Mouse (Mus musculus) hematopoietic multipotent progenitor cell, adult 10-12 weeks (in vitro differentiated cells): ENCODE results near the gene Styx. TPM values are rescaled to one million over a fixed set of nuclear protein-coding genes. Genes with fewer than 3 reads are reported as not detected.

ENCODE experiments used
- polyA plus RNA-seq: library from polyadenylated mRNA; stranded (reverse); fragments of >175 nt; gene quantifications from 2 replicates; pipeline ENCODE4 v1.2.3, GENCODE M21; 2012; ENCODE audit warnings: low replicate concordance

Gene Styx
- 93.2 and 259 TPM in 2 replicates for polyA plus RNA-seq

DNA sequence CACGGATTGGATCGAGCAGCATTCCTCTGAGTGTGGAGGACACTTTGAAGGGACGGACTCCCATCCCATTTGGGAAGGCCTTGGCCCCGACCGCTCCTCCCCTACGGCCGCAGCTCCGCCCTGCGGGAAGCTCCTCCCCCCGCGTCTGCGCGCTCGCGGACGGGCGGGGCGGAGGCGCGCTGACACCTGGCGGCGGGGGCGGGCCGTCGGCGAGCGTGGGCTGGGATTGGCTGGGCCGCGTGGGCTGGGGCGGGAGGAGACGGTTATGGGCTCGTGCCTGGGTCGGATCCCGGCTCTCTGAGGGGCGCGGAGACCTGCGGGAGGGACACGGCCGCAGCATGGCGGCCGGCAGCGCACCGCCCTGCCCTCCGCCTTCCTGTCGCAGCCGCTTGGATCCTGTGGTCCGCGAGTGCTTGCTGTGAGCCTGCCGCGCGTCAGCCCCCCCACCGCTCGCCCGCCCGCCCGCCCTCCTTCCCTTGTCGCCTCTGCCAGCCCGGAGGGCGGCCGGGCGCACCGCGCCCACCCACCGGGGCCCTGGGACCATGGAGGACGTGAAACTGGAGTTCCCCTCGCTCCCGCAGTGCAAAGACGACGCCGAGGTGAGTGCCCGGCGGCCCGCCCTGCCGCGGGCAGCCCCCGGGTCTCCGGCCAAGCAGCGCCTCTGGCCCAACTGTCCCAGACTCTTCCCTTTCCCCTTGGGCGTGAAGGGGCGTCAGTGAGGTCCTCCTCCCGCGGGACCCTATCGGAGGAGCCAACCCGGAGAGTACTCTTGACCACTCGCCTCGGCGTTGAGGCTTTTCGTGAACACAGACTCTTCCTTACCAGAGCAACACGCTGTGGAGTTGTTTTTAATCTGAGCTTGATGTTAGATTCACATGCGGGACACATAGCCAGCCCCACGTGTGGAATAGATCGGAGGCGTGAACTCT lies at the start of gene Styx:
Gene Styx, plus strand, starts transcription at position 163 of the 929 bp plus-strand sequence.

GRCm38 (mm10) chr14:45318426-45319236 lies 32.3 kb upstream of the Styx start, which contains the start of gene Ero1l:
Gene Ero1l (minus strand): TSS chr14:45318771.

GRCm38 (mm10) chr14:45329589-45330181 lies 21.2 kb upstream of the Styx start, which contains the start of gene Psmc6:
Gene Psmc6 (plus strand): TSS chr14:45329788.

GRCm38 (mm10) chr14:45404813-45405212 lies 53.9 kb downstream of the Styx start, which contains the start of gene Gnpnat1:
Gene Gnpnat1 (minus strand): TSS chr14:45404913.

Other genes with a start within 250 kb of the Styx start
- 2.4 and 8.9 TPM in 2 replicates for gene Gpr137c, start 131.4 kb upstream of the Styx start, polyA plus RNA-seq
- gene Txndc16, start 130.8 kb upstream of the Styx start, polyA plus RNA-seq = 4.6 and 7.4 TPM in 2 replicates
- 1.7 and 2.0 TPM in 2 replicates for gene Ero1l, start 32.3 kb upstream of the Styx start, polyA plus RNA-seq
- 3.6 and 7.1 TPM in 2 replicates for gene Psmc6, start 21.3 kb upstream of the Styx start, polyA plus RNA-seq
- gene Gnpnat1, start 53.8 kb downstream of the Styx start, polyA plus RNA-seq = 3.8 and 6.9 TPM in 2 replicates
- gene Fermt2, start 179.0 kb downstream of the Styx start, polyA plus RNA-seq = 0.15 and 0.29 TPM in 2 replicates